In the genomic region with DNA sequence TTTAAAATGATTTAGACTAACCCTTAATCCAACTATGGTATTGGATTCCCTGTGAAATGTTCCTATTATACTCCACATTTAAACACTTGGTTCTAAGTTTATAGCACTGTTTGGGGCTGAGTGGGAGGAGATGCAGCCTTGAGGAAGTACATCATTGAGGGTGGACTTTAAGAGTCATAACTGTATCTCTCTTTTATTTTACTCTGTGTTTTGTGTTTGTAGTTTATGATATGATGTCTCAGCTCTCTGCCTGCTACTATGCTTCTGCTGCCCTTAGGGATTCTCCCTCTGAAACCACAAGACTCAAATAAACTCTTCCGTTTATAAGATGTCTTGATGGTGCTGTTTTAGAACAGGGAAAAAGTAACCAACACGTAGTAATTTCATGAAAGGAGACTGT, we compare ENCODE assay signal across 24 mouse cellular contexts.
"Had no signal": no experiment of that assay in that cellular context is flagged by ENCODE, and none has a peak within 500 bp of the region (broad histone marks: within the 10 kb centered on the region; RNA-seq: fewer than 3 reads in every experiment).

No protein-coding gene starts in this region.

- H3K27me3 ChIP-seq: heart, embryonic 13.5 days; heart, embryonic 15.5 days; hindbrain, embryonic 13.5 days; hindbrain, embryonic 15.5 days; limb, embryonic 13.5 days; limb, embryonic 15.5 days; liver, embryonic 12.5 days had no signal

- H3K36me3 ChIP-seq: heart, embryonic 13.5 days; heart, embryonic 15.5 days; hindbrain, embryonic 13.5 days; hindbrain, embryonic 15.5 days; limb, embryonic 13.5 days; limb, embryonic 15.5 days; liver, embryonic 12.5 days had no signal

- H3K9me3 ChIP-seq: heart, embryonic 13.5 days; heart, embryonic 15.5 days; hindbrain, embryonic 13.5 days; hindbrain, embryonic 15.5 days; limb, embryonic 13.5 days; limb, embryonic 15.5 days; liver, embryonic 12.5 days had no signal

- H3K4me1 ChIP-seq: heart, embryonic 13.5 days; heart, embryonic 15.5 days; hindbrain, embryonic 13.5 days; hindbrain, embryonic 15.5 days; limb, embryonic 13.5 days; limb, embryonic 15.5 days; liver, embryonic 12.5 days had no signal

- H3K4me3 ChIP-seq: heart, adult 2 months; heart, embryonic 13.5 days; heart, embryonic 15.5 days; hindbrain, embryonic 13.5 days; hindbrain, embryonic 15.5 days; limb, embryonic 13.5 days; limb, embryonic 15.5 days; liver, embryonic 12.5 days had no signal

- H3K9ac ChIP-seq: heart, embryonic 13.5 days; heart, embryonic 15.5 days; hindbrain, embryonic 13.5 days; hindbrain, embryonic 15.5 days; limb, embryonic 13.5 days; limb, embryonic 15.5 days; liver, embryonic 12.5 days; liver, embryonic 14.5 days had no signal

- DNase-seq: gastrocnemius, postnatal 14 days; gastrocnemius, postnatal 36 days; heart, adult 11 months; heart, adult 2 months; heart, postnatal 14 days; heart, postnatal 36 days; kidney, adult 18-20 months; kidney, adult 8-10 months; kidney, postnatal 14 days; kidney, postnatal 36 days; layer of hippocampus, adult 9-11 months; layer of hippocampus, postnatal 36 days; left cerebral cortex, postnatal 4 days had no signal

- H3K4me2 ChIP-seq: heart, embryonic 11.5 days; heart, embryonic 13.5 days; heart, embryonic 15.5 days; hindbrain, embryonic 13.5 days; hindbrain, embryonic 15.5 days; limb, embryonic 13.5 days; limb, embryonic 15.5 days; liver, embryonic 12.5 days had no signal

- ATAC-seq: hindbrain, postnatal 0 days; intestine, embryonic 16.5 days; liver, embryonic 12.5 days had no signal

- H3K27ac ChIP-seq: heart, adult 2 months; heart, embryonic 13.5 days; heart, embryonic 15.5 days; hindbrain, embryonic 13.5 days; hindbrain, embryonic 15.5 days; hindbrain, postnatal 0 days; limb, embryonic 13.5 days; limb, embryonic 15.5 days; liver, embryonic 12.5 days; liver, embryonic 14.5 days had no signal
